In the genomic region with DNA sequence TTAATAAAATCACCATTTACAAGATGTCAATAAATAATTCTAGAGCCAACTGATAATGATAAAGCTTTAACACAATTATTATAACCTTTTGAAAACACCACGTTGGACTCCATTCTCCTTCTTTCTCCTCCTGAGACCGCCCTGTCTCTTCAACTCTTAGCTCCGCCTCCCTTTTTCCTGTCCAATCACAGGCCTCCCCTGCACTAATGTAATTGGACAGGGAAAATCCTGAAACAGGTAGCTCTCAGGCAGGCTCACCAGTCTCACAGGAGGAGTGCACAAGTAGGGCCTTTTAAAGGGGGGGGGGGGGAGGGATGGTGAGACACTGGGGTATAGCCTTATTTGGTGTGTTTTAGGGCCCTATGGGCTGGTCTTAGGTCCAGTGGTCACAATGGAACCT, we compare ENCODE assay signal across 19 mouse cellular contexts. TPM values are rescaled to one million over a fixed set of nuclear protein-coding genes. Genes with fewer than 3 reads are reported as not detected.
"Had no signal": no experiment of that assay in that cellular context is flagged by ENCODE, and none has a peak within 500 bp of the region (broad histone marks: within the 10 kb centered on the region; RNA-seq: fewer than 3 reads in every experiment).

No protein-coding gene starts in this region.

- H3K4me3 ChIP-seq: megakaryocyte, embryonic 14.5 days; midbrain, embryonic 13.5 days; midbrain, embryonic 15.5 days; myocyte; neural tube, embryonic 13.5 days; neural tube, embryonic 15.5 days had no signal

- H3K9me3 ChIP-seq: midbrain, embryonic 13.5 days; midbrain, embryonic 15.5 days; neural tube, embryonic 13.5 days; neural tube, embryonic 15.5 days had no signal

- DNase-seq: lung, adult 18-20 months; lung, embryonic 14.5 days; lung, postnatal 10 days; lung, postnatal 4 days; retina, postnatal 1 day; right cerebral cortex, adult 18-20 months; right cerebral cortex, postnatal 25 days; right cerebral cortex, postnatal 4 days; spleen, adult 18-20 months; thymus, adult 18-20 months; thymus, postnatal 14 days; thymus, postnatal 36 days had no signal

- H3K9ac ChIP-seq: lung, embryonic 14.5 days; midbrain, embryonic 13.5 days; midbrain, embryonic 15.5 days; neural tube, embryonic 13.5 days; neural tube, embryonic 15.5 days had no signal

- H3K36me3 ChIP-seq: midbrain, embryonic 13.5 days; midbrain, embryonic 15.5 days; neural tube, embryonic 13.5 days; neural tube, embryonic 15.5 days had no signal

- ATAC-seq: midbrain, embryonic 13.5 days; midbrain, embryonic 15.5 days had no signal

- H3K27ac ChIP-seq: midbrain, embryonic 13.5 days; midbrain, embryonic 15.5 days; neural tube, embryonic 13.5 days; neural tube, embryonic 15.5 days had no signal

- H3K4me2 ChIP-seq: lung, embryonic 14.5 days; midbrain, embryonic 11.5 days; midbrain, embryonic 13.5 days; midbrain, embryonic 15.5 days; neural tube, embryonic 13.5 days; neural tube, embryonic 15.5 days had no signal

RNA-seq across cellular contexts. Expression of a gene that starts 3.3 kb away (rescaled TPM):
- polyA plus RNA-seq: myocyte had no signal
